8 mouse cellular contexts compared by ENCODE assay signal in genomic region chr7:28490410-28490809, GRCm38 (mm10). TPM values are rescaled to one million over a fixed set of nuclear protein-coding genes. Genes with fewer than 3 reads are reported as not detected.
A peak's percentile ranks its signal among the peaks of the same experiment; 100 is the strongest.
DNase-seq lines count a peak whose midpoint lies in the region; ATAC-seq and TF ChIP-seq lines count a peak whose summit lies in the region.

No protein-coding gene starts in this region.

- peak; percentile 47 for DNase-seq in layer of hippocampus, adult 11-12 months (ENCODE audit: low spot score)
- DNase-seq in layer of hippocampus, adult 9-10 months (ENCODE audit: low spot score), result no peak
- DNase-seq in brain, embryonic 14.5 days (ENCODE audit: low read depth), result peak; percentile 46
- DNase-seq in hindbrain, postnatal 0 days (ENCODE audit: low spot score), result peak; percentile 77
- peak; percentile 65 for DNase-seq in liver
- peak; percentile 41 for DNase-seq in thymus, postnatal 0 days (ENCODE audit: low spot score)

- TF ChIP-seq POLR2A in brain, embryonic 14.5 days (IDR thresholded peaks at IDR 0.05; ENCODE audit: borderline replicate concordance, extremely low read depth, insufficient read depth, insufficient read length, poor library complexity, severe bottlenecking), result no peak

- peak; percentile 46; the same call in 1 of the 2 replicates for TF ChIP-seq CTCF in brain, embryonic 14.5 days (IDR thresholded peaks at IDR 0.05; ENCODE audit: borderline replicate concordance, extremely low read depth, insufficient read depth, insufficient read length)
- peak; percentile 68 for TF ChIP-seq CTCF in hindbrain, postnatal 0 days (IDR thresholded peaks at IDR 0.05; ENCODE audit: low read depth)

- 1% methylated on average over 10 of the region's 10 CpGs for WGBS in forebrain, embryonic 12.5 days
- whole genome bisulfite sequencing in hindbrain, postnatal 0 days, result 4% methylated on average over 10 of the region's 10 CpGs

- H3K9me3 ChIP-seq in forebrain, embryonic 12.5 days, result no peaks in the 10 kb centered on the region
- no peaks in the 10 kb centered on the region for H3K9me3 ChIP-seq in hindbrain, postnatal 0 days (ENCODE audit: low read length)

- H3K4me3 ChIP-seq in forebrain, embryonic 12.5 days (replicated peaks), result no peak overlapping the region
- H3K4me3 ChIP-seq in hindbrain, postnatal 0 days (ENCODE audit: low read length), result no peak overlapping the region

- no peak for ATAC-seq in forebrain, embryonic 12.5 days (ENCODE audit: low FRiP score)
- ATAC-seq in hindbrain, postnatal 0 days, result 0 out of 2 replicates have a peak, but pooled peaks have one; percentile 58
- ATAC-seq in monocyte, adult 5-6 weeks (replicated peaks; ENCODE audit: insufficient number of reproducible peaks, low FRiP score, low TSS enrichment, poor library complexity, severe bottlenecking), result peak; percentile 47; the same call in 1 of the 2 replicates

- H3K27me3 ChIP-seq in forebrain, embryonic 12.5 days, result peaks cover 25% of the 10 kb centered on the region
- no peaks in the 10 kb centered on the region for H3K27me3 ChIP-seq in hindbrain, postnatal 0 days (ENCODE audit: insufficient read depth, low read length)

- no peak overlapping the region for H3K27ac ChIP-seq in forebrain, embryonic 12.5 days
- no peak overlapping the region for H3K27ac ChIP-seq in hindbrain, postnatal 0 days

- no peaks in the 10 kb centered on the region for H3K36me3 ChIP-seq in forebrain, embryonic 12.5 days (replicated peaks)
- no peaks in the 10 kb centered on the region for H3K36me3 ChIP-seq in hindbrain, postnatal 0 days (ENCODE audit: insufficient read depth, low read length)

- H3K4me2 ChIP-seq in forebrain, embryonic 12.5 days, result peak overlapping the region; percentile 21
- H3K4me2 ChIP-seq in hindbrain, postnatal 0 days (ENCODE audit: low read depth, low read length), result peak overlapping the region; percentile 26

- no peak overlapping the region for H3K9ac ChIP-seq in forebrain, embryonic 12.5 days
- no peak overlapping the region for H3K9ac ChIP-seq in hindbrain, postnatal 0 days (replicated peaks; ENCODE audit: low read length)

- H3K4me1 ChIP-seq in forebrain, embryonic 12.5 days, result peaks cover 13% of the 10 kb centered on the region
- H3K4me1 ChIP-seq in hindbrain, postnatal 0 days (ENCODE audit: insufficient read depth, low read length), result 0 out of 2 replicates have a peak, but pooled peaks cover 7% of the 10 kb centered on the region

RNA-seq across cellular contexts. Expression of gene Ifnl2, which starts 19.8 kb away (rescaled TPM):
- polyA plus RNA-seq in brain, embryonic 14.5 days (2012; rRNA removed), result not detected in 2 replicates
- polyA plus RNA-seq in forebrain, embryonic 12.5 days (2016; fragmentation: Nextera tagmentation; extraction: Ambion mirVana), result not detected in 2 replicates
- not detected in 2 replicates for total RNA-seq in hindbrain, postnatal 0 days (2014; rRNA removed)
- not detected in 2 replicates for polyA plus RNA-seq in hindbrain, postnatal 0 days (2015; fragmentation: Nextera tagmentation; extraction: Ambion mirVana)
- total RNA-seq in monocyte, adult 5-6 weeks (2017), result not detected in 3 replicates
- polyA plus RNA-seq in thymus, postnatal 0 days (2015; fragmentation: Nextera tagmentation; extraction: Ambion mirVana), result 0.30 TPM in 1 of 2 replicates, not detected in the other

RNA-seq across cellular contexts. Expression of gene Ifnl3, which starts 32.2 kb away (rescaled TPM):
- not detected in 2 replicates for polyA plus RNA-seq in brain, embryonic 14.5 days (2012; rRNA removed)
- not detected in 2 replicates for polyA plus RNA-seq in forebrain, embryonic 12.5 days (2016; fragmentation: Nextera tagmentation; extraction: Ambion mirVana)
- not detected in 2 replicates for total RNA-seq in hindbrain, postnatal 0 days (2014; rRNA removed)
- not detected in 2 replicates for polyA plus RNA-seq in hindbrain, postnatal 0 days (2015; fragmentation: Nextera tagmentation; extraction: Ambion mirVana)
- total RNA-seq in monocyte, adult 5-6 weeks (2017), result not detected in 3 replicates
- 0.26 and 0.34 TPM in 2 replicates for polyA plus RNA-seq in thymus, postnatal 0 days (2015; fragmentation: Nextera tagmentation; extraction: Ambion mirVana)

RNA-seq across cellular contexts. Expression of gene Lrfn1, which starts 38.6 kb away (rescaled TPM):
- 61.1 and 87.9 TPM in 2 replicates for polyA plus RNA-seq in brain, embryonic 14.5 days (2012; rRNA removed)
- polyA plus RNA-seq in forebrain, embryonic 12.5 days (2016; fragmentation: Nextera tagmentation; extraction: Ambion mirVana), result 6.7 and 8.8 TPM in 2 replicates
- total RNA-seq in hindbrain, postnatal 0 days (2014; rRNA removed), result 140 and 160 TPM in 2 replicates
- polyA plus RNA-seq in hindbrain, postnatal 0 days (2015; fragmentation: Nextera tagmentation; extraction: Ambion mirVana), result 15.5 and 18.0 TPM in 2 replicates
- total RNA-seq in monocyte, adult 5-6 weeks (2017), result 0.78 to 1.3 TPM in 2 of 3 replicates, not detected in the other
- polyA plus RNA-seq in thymus, postnatal 0 days (2015; fragmentation: Nextera tagmentation; extraction: Ambion mirVana), result 0.86 and 1.1 TPM in 2 replicates

RNA-seq across cellular contexts. Expression of gene Sycn, which starts 50.3 kb away (rescaled TPM):
- polyA plus RNA-seq in brain, embryonic 14.5 days (2012; rRNA removed), result not detected in 2 replicates
- polyA plus RNA-seq in forebrain, embryonic 12.5 days (2016; fragmentation: Nextera tagmentation; extraction: Ambion mirVana), result not detected in 2 replicates
- total RNA-seq in hindbrain, postnatal 0 days (2014; rRNA removed), result not detected in 2 replicates
- not detected in 2 replicates for polyA plus RNA-seq in hindbrain, postnatal 0 days (2015; fragmentation: Nextera tagmentation; extraction: Ambion mirVana)
- not detected in 3 replicates for total RNA-seq in monocyte, adult 5-6 weeks (2017)
- polyA plus RNA-seq in thymus, postnatal 0 days (2015; fragmentation: Nextera tagmentation; extraction: Ambion mirVana), result 0.27 and 1.1 TPM in 2 replicates

RNA-seq across cellular contexts. Expression of gene Gmfg, which starts 53.2 kb away (rescaled TPM):
- 2.8 and 3.3 TPM in 2 replicates for polyA plus RNA-seq in brain, embryonic 14.5 days (2012; rRNA removed)
- polyA plus RNA-seq in forebrain, embryonic 12.5 days (2016; fragmentation: Nextera tagmentation; extraction: Ambion mirVana), result 3.4 and 4.5 TPM in 2 replicates
- 0.16 and 2.9 TPM in 2 replicates for total RNA-seq in hindbrain, postnatal 0 days (2014; rRNA removed)
- 5.5 and 6.2 TPM in 2 replicates for polyA plus RNA-seq in hindbrain, postnatal 0 days (2015; fragmentation: Nextera tagmentation; extraction: Ambion mirVana)
- total RNA-seq in monocyte, adult 5-6 weeks (2017), result 496 to 674 TPM (median 637 TPM) in 3 replicates
- polyA plus RNA-seq in thymus, postnatal 0 days (2015; fragmentation: Nextera tagmentation; extraction: Ambion mirVana), result 777 and 920 TPM in 2 replicates
